Mouse (Mus musculus) olfactory bulb, adult 2 months (tissue): Measurements from ENCODE around the gene Sema6c. TPM values are rescaled to one million over a fixed set of nuclear protein-coding genes. Genes with fewer than 3 reads are reported as not detected.
"Not testable (repeated sequence)": the region's sequence is repeated elsewhere in the genome, so short reads cannot be mapped to it uniquely, and the experiment has no call there.

Experiments used
- H3K27ac ChIP-seq: fragments of 200-500 bp; 2 replicates; pipeline ENCODE4 v1.5.1; 2012; ENCODE audit warnings: low read depth, low read length; ENCODE audit not compliant: insufficient read depth
- H3K4me1 ChIP-seq: fragments of 200-500 bp; 2 replicates; pipeline ENCODE4 v1.6.1; 2012; ENCODE audit warnings: low read length; ENCODE audit not compliant: control insufficient read depth, insufficient read depth
- H3K4me3 ChIP-seq: fragments of 200-500 bp; 2 replicates; pipeline ENCODE4 v1.5.1; 2012; ENCODE audit warnings: mild to moderate bottlenecking, low read depth, low read length, moderate library complexity; ENCODE audit not compliant: insufficient read depth
- CTCF ChIP-seq: fragments of 200-500 bp; IDR thresholded peaks from 2 replicates; pipeline ENCODE4 v1.5.1; 2012; ENCODE audit warnings: low read depth, mild to moderate bottlenecking, low read length, moderate library complexity; ENCODE audit not compliant: insufficient read depth
- POLR2A ChIP-seq: fragments of 200-500 bp; IDR thresholded peaks from 2 replicates; pipeline ENCODE4 v1.6.1; 2012; ENCODE audit warnings: mild to moderate bottlenecking, low read depth, low read length, moderate library complexity; ENCODE audit not compliant: insufficient read depth
- WGBS: fragments of 180-500 bp; shearing (Covaris S2); methylation state at CpG from one replicate; pipeline ENCODE4 v1.1.7; 2018; 5-methylcytosine and 5-hydroxymethylcytosine counted together
- polyA plus RNA-seq: library from polyadenylated mRNA; stranded (reverse); fragments of >200 nt; gene quantifications from 2 replicates; pipeline ENCODE4 v1.2.4, GENCODE M21; 2012; ENCODE audit warnings: low replicate concordance; ENCODE audit not compliant: missing spikeins, insufficient read depth, insufficient read length

The Sema6c gene
- polyA plus RNA-seq, 1 experiment: not detected

GRCm38 (mm10) chr3:95130081-95130480, 30.2 kb upstream of the Sema6c start:
- H3K27ac ChIP-seq: no peak overlapping the region
- TF ChIP-seq POLR2A: no peak
- no peak for TF ChIP-seq CTCF
- H3K4me1 ChIP-seq: peaks cover 4% of the 10 kb centered on the region
- 88% methylated on average over 5 of the region's 5 CpGs for WGBS
- no peak overlapping the region for H3K4me3 ChIP-seq

GRCm38 (mm10) chr3:95132389-95132788, 27.9 kb upstream of the Sema6c start:
- H3K4me3 ChIP-seq, H3K4me1 ChIP-seq, H3K27ac ChIP-seq: not testable (repeated sequence)
- 87% methylated on average over 2 of the region's 2 CpGs for WGBS

- H3K27ac ChIP-seq: peak overlapping the region; percentile 63
- peak overlapping the region; percentile 57 for H3K4me3 ChIP-seq
- TF ChIP-seq CTCF (no peak), POLR2A (no peak)
- H3K4me1 ChIP-seq: peaks cover 3% of the 10 kb centered on the region
- 58% methylated on average over 11 of the region's 11 CpGs for WGBS
Observed at GRCm38 (mm10) chr3:95133176-95133575, 27.1 kb upstream of the Sema6c start.

- under 1% methylated on average over 20 of the region's 20 CpGs for WGBS
Observed at GRCm38 (mm10) chr3:95133680-95134101, 26.6 kb upstream of the Sema6c start, which contains the start of the genes Scnm1 and Lysmd1. Gene Scnm1 (minus strand): TSS chr3:95134011. Gene Lysmd1 (plus strand): TSS chr3:95134088.

GRCm38 (mm10) chr3:95134133-95134532, 26.1 kb upstream of the Sema6c start:
- WGBS: no CpG with 5 or more reads among the region's 12 CpGs
- not testable (repeated sequence) for H3K4me1 ChIP-seq, H3K4me3 ChIP-seq, H3K27ac ChIP-seq

More at GRCm38 (mm10) chr3:95133680-95134101, 26.6 kb upstream of the Sema6c start, which contains the start of the genes Scnm1 and Lysmd1:
- Histone ChIP-seq H3K4me1 (peaks cover 3% of the 10 kb centered on the region), H3K4me3 (peak within 1 kb of the TSS; percentile 57), H3K27ac (peak within 1 kb of the TSS; percentile 63)
- TF ChIP-seq POLR2A (no peak), CTCF (no peak)

GRCm38 (mm10) chr3:95135023-95135422, 25.2 kb upstream of the Sema6c start:
- WGBS: 19% methylated on average over 6 of the region's 6 CpGs
- no peak overlapping the region for H3K27ac ChIP-seq
- H3K4me3 ChIP-seq: peak overlapping the region; percentile 24
- peaks cover 3% of the 10 kb centered on the region for H3K4me1 ChIP-seq
- TF ChIP-seq CTCF (no peak), POLR2A (no peak)

- H3K27ac ChIP-seq: no peak overlapping the region
- 48% methylated on average over 7 of the region's 7 CpGs for WGBS
- peaks cover 3% of the 10 kb centered on the region for H3K4me1 ChIP-seq
- H3K4me3 ChIP-seq: no peak overlapping the region
- TF ChIP-seq CTCF: no peak
- no peak for TF ChIP-seq POLR2A
Observed at GRCm38 (mm10) chr3:95135433-95136052, 24.7 kb upstream of the Sema6c start.

- H3K4me3 ChIP-seq: no peak overlapping the region
- peaks cover 3% of the 10 kb centered on the region for H3K4me1 ChIP-seq
- WGBS: 91% methylated on average over 3 of the region's 3 CpGs
- TF ChIP-seq CTCF (no peak), POLR2A (no peak)
- H3K27ac ChIP-seq: no peak overlapping the region
Observed at GRCm38 (mm10) chr3:95136336-95136735, 23.9 kb upstream of the Sema6c start.

- H3K27ac ChIP-seq: no peak overlapping the region
- no peaks in the 10 kb centered on the region for H3K4me1 ChIP-seq
- WGBS: 80% methylated on average over 25 of the region's 25 CpGs
- no peak overlapping the region for H3K4me3 ChIP-seq
- TF ChIP-seq POLR2A: no peak
- TF ChIP-seq CTCF: no peak
Observed at GRCm38 (mm10) chr3:95139586-95140288, 20.5 kb upstream of the Sema6c start.

GRCm38 (mm10) chr3:95140289-95140595, 20.0 kb upstream of the Sema6c start:
- TF ChIP-seq POLR2A: no peak
- no peak for TF ChIP-seq CTCF
- Histone ChIP-seq H3K4me1 (no peaks in the 10 kb centered on the region), H3K4me3 (no peak overlapping the region), H3K27ac (no peak overlapping the region)
- WGBS: 68% methylated on average over 18 of the region's 18 CpGs
